Mouse (Mus musculus) midbrain, embryonic 13.5 days (tissue): ENCODE results near the gene Actr1a. TPM values are rescaled to one million over a fixed set of nuclear protein-coding genes. Genes with fewer than 3 reads are reported as not detected.

Experiments used
- ATAC-seq: fragments of 200-750 bp; cut with Nextera tagmentation; 2 replicates; pipeline ENCODE4 v1.8.0; 2017; ENCODE audit warnings: mild to moderate bottlenecking, moderate TSS enrichment, moderate library complexity
- H3K27ac ChIP-seq: fragments of 300-500 bp; sonication (generic); 2 replicates; pipeline ENCODE4 v1.5.1; 2015; ENCODE audit warnings: inconsistent platforms, mild to moderate bottlenecking, moderate library complexity
- H3K27me3 ChIP-seq: fragments of 300-500 bp; sonication (generic); 2 replicates; pipeline ENCODE4 v1.6.1; 2015; ENCODE audit warnings: mild to moderate bottlenecking, inconsistent platforms
- H3K36me3 ChIP-seq: fragments of 300-500 bp; sonication (generic); 2 replicates; pipeline ENCODE4 v1.6.1; 2015; ENCODE audit warnings: mild to moderate bottlenecking, inconsistent platforms
- H3K4me1 ChIP-seq: fragments of 300-500 bp; sonication (generic); replicated peaks from 2 replicates; pipeline ENCODE4 v1.6.1; 2015; ENCODE audit warnings: inconsistent platforms
- H3K4me2 ChIP-seq: fragments of 300-500 bp; sonication (generic); replicated peaks from 2 replicates; pipeline ENCODE4 v1.6.1; 2015; ENCODE audit warnings: moderate library complexity, mild to moderate bottlenecking, inconsistent platforms
- H3K4me3 ChIP-seq: fragments of 300-500 bp; sonication (generic); replicated peaks from 2 replicates; pipeline ENCODE4 v1.5.1; 2015; ENCODE audit warnings: mild to moderate bottlenecking, inconsistent platforms
- H3K9ac ChIP-seq: fragments of 300-500 bp; sonication (generic); replicated peaks from 2 replicates; pipeline ENCODE4 v1.6.1; 2015; ENCODE audit warnings: mild to moderate bottlenecking, inconsistent platforms
- H3K9me3 ChIP-seq: fragments of 300-500 bp; sonication (generic); 2 replicates; pipeline ENCODE4 v1.6.1; 2016; ENCODE audit warnings: mild to moderate bottlenecking, inconsistent platforms
- WGBS: fragments of 180-500 bp; shearing (Covaris S2); methylation state at CpG from one replicate; pipeline ENCODE4 v1.1.7; 2015; 5-methylcytosine and 5-hydroxymethylcytosine counted together
- polyA plus RNA-seq: library from polyadenylated mRNA; unstranded; fragments of >200 nt; fragmentation: Nextera tagmentation; extraction: Ambion mirVana; gene quantifications from 2 replicates; pipeline ENCODE4 v1.2.1, GENCODE M21; 2015

Gene Actr1a
- polyA plus RNA-seq, 1 experiment from 2014 or later: 331 TPM

DNA sequence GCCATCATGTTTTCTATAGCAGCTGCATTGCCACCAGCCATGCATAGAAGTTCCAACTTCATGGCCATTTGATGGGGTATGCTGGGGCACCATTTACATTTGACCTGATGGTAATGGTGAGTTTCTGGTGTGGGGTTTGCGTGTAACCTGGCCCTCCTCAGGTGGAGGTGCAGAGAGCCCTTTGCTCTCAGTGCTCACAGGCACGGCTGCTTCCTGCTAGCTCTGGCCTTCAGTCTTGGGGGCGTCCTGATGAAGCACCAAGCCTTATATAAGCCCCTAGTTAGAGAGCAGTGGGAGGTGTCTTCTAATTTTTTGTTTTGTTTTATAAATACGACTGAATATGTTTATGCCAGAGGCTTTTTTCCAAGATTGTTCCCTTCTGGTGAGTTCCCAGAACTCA, 22.5 kb upstream of the Actr1a start:
- ATAC-seq: no peak
- Histone ChIP-seq H3K4me3 (no peak overlapping the region), H3K27ac (no peak overlapping the region), H3K9me3 (no peaks in the 10 kb centered on the region), H3K27me3 (no peaks in the 10 kb centered on the region), H3K36me3 (no peaks in the 10 kb centered on the region), H3K4me2 (no peak overlapping the region), H3K4me1 (peaks cover 34% of the 10 kb centered on the region), H3K9ac (no peak overlapping the region)
- WGBS: 87% methylated on average over 4 of the region's 4 CpGs

DNA sequence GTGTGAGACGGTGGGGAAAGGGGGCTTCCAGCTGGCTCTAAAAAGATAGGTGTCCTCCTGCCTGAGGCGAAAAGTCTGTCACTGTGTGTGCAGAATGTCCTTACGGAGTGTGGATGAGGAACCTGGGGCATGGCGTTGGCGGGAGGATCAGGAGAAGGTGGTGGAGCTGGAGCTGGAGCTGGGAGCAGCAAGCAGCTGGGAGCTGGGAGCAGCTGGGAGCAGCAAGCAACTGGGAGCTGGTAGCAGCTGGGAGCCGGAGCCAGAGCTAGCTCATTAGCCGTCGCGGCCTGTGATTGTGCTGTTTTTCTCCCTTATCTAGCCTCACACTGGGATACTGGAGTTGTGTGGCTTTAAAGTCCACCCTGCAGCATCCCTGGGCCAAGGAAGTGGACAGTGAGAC, 20.7 kb upstream of the Actr1a start:
- no peaks in the 10 kb centered on the region for H3K27me3 ChIP-seq
- no peak overlapping the region; the same call in 1 of the 2 replicates for H3K27ac ChIP-seq
- H3K36me3 ChIP-seq: no peaks in the 10 kb centered on the region
- no peak overlapping the region for H3K9ac ChIP-seq
- no peak overlapping the region for H3K4me3 ChIP-seq
- 75% methylated on average over 9 of the region's 9 CpGs for WGBS
- H3K4me2 ChIP-seq: no peak overlapping the region
- no peaks in the 10 kb centered on the region for H3K9me3 ChIP-seq
- no peak for ATAC-seq
- peaks cover 17% of the 10 kb centered on the region; the same call in 1 of the 2 replicates for H3K4me1 ChIP-seq

DNA sequence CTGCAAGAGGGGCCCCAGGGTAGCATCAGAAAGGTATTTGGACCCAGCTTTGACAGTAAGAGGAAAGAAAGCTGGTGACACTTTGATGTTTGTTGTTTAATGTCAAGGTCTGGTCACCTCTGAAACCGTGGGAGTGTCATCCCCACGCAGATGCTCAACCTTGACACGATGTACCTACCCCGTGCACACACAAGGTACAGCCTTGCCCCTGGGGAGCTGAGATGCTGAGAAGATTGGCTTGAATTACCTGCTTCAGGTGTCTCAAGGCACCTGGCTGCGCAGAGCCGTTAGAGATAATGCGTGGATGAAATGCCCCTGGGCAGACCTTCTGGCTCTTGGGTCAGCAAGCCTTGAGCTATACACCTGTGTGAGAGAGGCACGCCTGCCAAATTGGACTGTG, 18.9 kb upstream of the Actr1a start:
- H3K27ac ChIP-seq: no peak overlapping the region
- no peak overlapping the region for H3K4me2 ChIP-seq
- no peak overlapping the region for H3K9ac ChIP-seq
- no peaks in the 10 kb centered on the region for H3K27me3 ChIP-seq
- ATAC-seq: no peak
- H3K4me1 ChIP-seq: peaks cover 12% of the 10 kb centered on the region; the same call in 1 of the 2 replicates
- 97% methylated on average over 8 of the region's 8 CpGs for WGBS
- peaks cover 3% of the 10 kb centered on the region; the same call in 1 of the 2 replicates for H3K36me3 ChIP-seq
- H3K4me3 ChIP-seq: no peak overlapping the region
- H3K9me3 ChIP-seq: no peaks in the 10 kb centered on the region

DNA sequence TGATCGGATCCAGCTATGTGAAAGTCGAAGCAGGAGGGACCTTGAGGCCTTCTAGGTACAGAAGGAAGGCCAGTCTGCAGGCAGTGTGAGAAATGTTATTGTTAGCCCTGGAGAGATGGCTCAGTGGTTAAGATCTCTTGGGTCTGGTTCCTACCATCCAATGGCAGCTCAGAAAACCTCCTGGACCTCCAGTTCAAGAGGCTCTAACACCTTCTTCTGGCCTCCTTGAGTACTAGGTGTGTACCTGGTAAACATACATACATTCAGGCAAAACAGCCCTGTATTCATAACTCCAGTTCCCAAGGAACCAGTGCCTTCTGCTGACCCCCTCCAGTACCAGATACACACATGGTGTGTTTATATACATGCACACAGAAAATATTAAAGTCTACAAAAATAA, 18.4 kb upstream of the Actr1a start:
- WGBS: 100% methylated on average over 2 of the region's 2 CpGs
- Histone ChIP-seq H3K9ac (no peak overlapping the region), H3K27ac (no peak overlapping the region), H3K36me3 (peaks cover 3% of the 10 kb centered on the region; the same call in 1 of the 2 replicates), H3K4me1 (peaks cover 12% of the 10 kb centered on the region; the same call in 1 of the 2 replicates), H3K27me3 (no peaks in the 10 kb centered on the region), H3K4me3 (no peak overlapping the region), H3K4me2 (no peak overlapping the region), H3K9me3 (no peaks in the 10 kb centered on the region)
- ATAC-seq: no peak

DNA sequence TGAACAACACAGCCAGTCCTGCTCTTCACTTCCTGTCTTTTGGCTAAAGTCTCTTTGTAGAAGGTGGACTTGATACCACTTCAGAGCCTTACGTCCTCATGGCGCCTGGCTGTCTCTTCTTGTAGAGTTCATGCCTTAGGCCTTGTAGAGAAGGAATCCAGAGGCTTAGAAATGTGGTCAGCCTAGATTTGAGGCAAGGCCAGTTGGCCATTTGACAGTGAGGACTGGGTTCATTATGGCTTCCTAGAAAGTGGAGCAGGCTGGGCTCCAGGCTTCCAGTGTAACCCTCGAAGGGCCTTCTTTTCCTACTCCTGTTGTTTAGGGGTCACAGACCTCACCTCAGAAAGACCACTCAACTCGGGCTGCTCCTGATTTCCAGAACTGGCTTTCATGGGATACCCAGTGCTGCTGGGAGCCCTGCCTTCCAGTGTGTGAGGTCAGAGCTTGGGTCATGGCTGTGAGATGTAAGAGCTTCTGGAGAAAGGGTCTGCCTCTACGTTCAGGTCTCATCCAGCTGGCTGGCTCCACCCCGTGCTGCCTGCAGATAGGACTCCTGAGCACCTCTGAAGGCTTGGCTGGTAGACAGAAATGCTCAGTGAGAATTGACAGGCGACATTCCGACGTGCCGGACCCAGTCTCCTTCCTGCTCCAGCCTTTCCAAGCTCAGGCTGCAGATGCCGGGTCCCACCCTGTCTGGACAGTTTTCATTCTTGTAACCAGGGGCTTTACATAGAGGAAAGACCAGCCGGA, 16.7 kb upstream of the Actr1a start:
- Histone ChIP-seq H3K9ac (no peak overlapping the region), H3K4me1 (peaks cover 13% of the 10 kb centered on the region; the same call in 1 of the 2 replicates), H3K27me3 (no peaks in the 10 kb centered on the region), H3K36me3 (peaks cover 11% of the 10 kb centered on the region; the same call in 1 of the 2 replicates), H3K27ac (no peak overlapping the region), H3K9me3 (no peaks in the 10 kb centered on the region), H3K4me2 (no peak overlapping the region), H3K4me3 (no peak overlapping the region)
- WGBS: 91% methylated on average over 12 of the region's 12 CpGs
- ATAC-seq: no peak

DNA sequence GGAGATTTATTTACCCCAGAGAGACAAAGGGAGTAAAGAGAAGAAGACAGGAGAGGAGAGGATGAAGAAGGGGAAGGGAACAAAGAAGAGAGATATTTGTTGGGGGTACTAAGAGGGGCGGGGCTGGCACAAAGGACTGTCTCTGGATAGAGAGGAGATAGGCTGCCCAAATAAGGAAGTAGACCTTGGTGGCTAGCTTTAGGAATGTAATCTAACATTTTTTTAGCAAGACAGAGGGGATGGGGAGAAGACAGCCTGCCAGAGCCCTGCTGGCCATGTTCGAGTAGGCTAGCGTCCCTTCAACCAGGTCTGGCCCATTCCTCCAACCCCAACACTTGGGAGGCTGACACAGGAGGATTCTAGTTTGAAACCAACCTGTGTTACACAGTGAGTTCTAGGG, 14.0 kb upstream of the Actr1a start:
- Histone ChIP-seq H3K27ac (no peak overlapping the region), H3K4me1 (peaks cover 5% of the 10 kb centered on the region; the same call in 1 of the 2 replicates), H3K27me3 (no peaks in the 10 kb centered on the region), H3K4me3 (no peak overlapping the region), H3K4me2 (no peak overlapping the region), H3K9me3 (no peaks in the 10 kb centered on the region), H3K36me3 (peaks cover 36% of the 10 kb centered on the region), H3K9ac (no peak overlapping the region)
- WGBS: 85% methylated on average over 3 of the region's 3 CpGs
- ATAC-seq: no peak

DNA sequence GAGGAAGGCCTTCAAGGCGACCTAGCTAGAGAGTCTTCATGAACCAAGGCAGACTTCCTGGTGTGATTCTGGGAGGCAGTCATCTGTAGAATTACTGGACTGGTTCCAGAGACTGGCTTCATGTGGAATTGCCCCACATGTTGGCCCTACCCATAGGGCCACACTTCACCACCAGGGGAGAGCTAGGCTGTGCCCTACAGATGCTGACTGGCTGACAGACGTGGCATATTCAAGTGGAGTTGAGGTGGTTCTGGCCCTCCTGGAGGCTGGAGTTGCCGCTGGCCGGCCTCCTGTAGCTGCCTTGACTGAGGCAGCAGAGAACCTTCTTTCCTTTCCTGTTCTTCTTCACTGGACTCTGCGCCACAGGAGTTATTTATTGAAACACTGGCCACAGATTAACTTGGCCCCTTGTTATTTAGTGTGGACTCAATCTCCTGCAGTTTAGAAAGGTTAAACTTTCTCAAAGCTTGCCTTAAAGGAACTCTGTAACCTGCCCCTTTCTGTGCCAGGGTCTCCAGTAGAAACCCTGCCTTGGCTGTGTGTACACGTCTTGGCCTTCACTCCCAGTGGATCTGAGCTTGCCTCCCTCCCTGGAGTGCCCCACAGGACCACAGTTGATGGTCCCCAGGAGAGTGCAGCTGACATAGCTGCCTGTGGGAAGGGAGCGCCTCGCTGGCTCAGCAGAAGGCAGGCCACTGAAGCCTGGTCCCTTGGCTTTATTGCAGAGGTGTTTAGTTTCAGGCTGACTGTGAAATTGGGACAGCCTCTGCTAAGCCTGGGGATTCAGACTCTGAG, 11.2 kb upstream of the Actr1a start:
- no peak overlapping the region; the same call in 1 of the 2 replicates for H3K9ac ChIP-seq
- no peak overlapping the region for H3K4me3 ChIP-seq
- H3K4me2 ChIP-seq: no peak overlapping the region
- 85% methylated on average over 8 of the region's 8 CpGs for WGBS
- H3K27me3 ChIP-seq: no peaks in the 10 kb centered on the region
- no peak for ATAC-seq
- H3K36me3 ChIP-seq: peaks cover 56% of the 10 kb centered on the region
- no peaks in the 10 kb centered on the region for H3K9me3 ChIP-seq
- H3K4me1 ChIP-seq: peaks cover 5% of the 10 kb centered on the region; the same call in 1 of the 2 replicates
- no peak overlapping the region for H3K27ac ChIP-seq

DNA sequence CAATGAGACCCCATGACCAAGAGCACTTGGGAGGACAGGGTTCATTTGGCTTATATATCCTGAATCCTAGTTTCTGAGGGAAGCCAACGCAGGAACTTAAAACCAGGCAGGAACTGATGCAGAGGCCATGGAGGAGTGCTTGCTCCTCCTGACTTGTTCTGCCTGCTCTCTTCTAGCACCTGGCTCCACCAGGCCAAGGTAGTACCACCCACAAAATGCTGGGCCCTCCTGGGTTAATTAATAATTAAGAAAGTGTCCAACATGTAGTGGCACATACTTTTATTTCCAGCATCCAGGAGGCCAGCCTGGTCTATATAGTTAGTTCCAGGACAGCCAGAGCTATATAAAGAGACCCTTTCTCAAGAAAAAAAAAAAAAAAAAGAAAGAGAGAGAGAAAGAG, 8.5 kb upstream of the Actr1a start:
- Histone ChIP-seq H3K9ac (no peak overlapping the region), H3K4me2 (no peak overlapping the region), H3K27ac (no peak overlapping the region), H3K4me3 (no peak overlapping the region), H3K27me3 (no peaks in the 10 kb centered on the region), H3K4me1 (peaks cover 18% of the 10 kb centered on the region), H3K9me3 (no peaks in the 10 kb centered on the region), H3K36me3 (peaks cover 61% of the 10 kb centered on the region)
- WGBS: 96% methylated on average over 1 of the region's 1 CpGs
- no peak for ATAC-seq

DNA sequence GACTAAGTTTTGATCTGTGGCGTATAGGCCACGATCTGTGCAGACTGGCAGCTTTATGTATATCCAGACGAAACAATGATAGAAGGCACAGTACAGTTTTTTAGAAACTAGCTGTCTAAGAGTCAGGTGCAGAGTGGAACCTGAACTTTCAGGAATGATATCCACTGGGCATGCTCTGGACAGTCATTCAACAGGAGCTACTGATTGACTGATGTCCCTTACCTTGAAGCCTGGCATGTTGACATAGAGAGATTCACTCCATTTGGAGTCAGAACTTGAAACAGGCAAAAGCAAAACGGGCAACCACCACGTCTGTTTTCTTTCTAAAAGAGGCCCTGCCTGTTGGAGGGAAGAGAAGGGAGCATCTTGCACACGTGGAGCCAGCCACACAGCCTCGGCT, 5.0 kb upstream of the Actr1a start:
- H3K27me3 ChIP-seq: no peaks in the 10 kb centered on the region
- no peak overlapping the region for H3K4me3 ChIP-seq
- peaks cover 37% of the 10 kb centered on the region for H3K4me1 ChIP-seq
- H3K9me3 ChIP-seq: no peaks in the 10 kb centered on the region
- no peak overlapping the region for H3K27ac ChIP-seq
- no peak for ATAC-seq
- H3K9ac ChIP-seq: no peak overlapping the region
- no peak overlapping the region for H3K4me2 ChIP-seq
- 93% methylated on average over 7 of the region's 7 CpGs for WGBS
- H3K36me3 ChIP-seq: peaks cover 36% of the 10 kb centered on the region

DNA sequence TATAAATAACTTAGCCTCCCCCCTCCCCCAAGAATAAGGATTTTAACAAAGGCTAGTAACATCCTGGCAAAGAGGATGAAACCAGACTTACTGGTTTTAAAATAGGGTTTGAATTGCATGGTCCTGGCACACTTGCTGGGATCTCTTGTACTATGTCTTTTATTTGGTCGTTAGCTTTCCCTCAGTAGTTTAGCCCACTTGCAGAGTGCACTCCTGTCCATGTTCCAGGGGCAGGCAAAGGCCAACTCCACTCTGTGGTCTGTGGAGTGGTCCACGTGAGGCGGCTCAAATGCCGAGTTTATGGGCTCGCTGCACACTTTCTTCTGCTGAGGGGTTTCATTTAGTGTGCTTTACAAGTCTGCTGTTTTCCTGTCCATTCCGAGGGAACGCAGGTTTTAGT, 4.3 kb upstream of the Actr1a start:
- Histone ChIP-seq H3K36me3 (peaks cover 30% of the 10 kb centered on the region), H3K27me3 (no peaks in the 10 kb centered on the region), H3K9ac (0 out of 2 replicates have a peak overlapping the region, but pooled peaks have one; percentile 19), H3K9me3 (no peaks in the 10 kb centered on the region), H3K4me3 (no peak overlapping the region), H3K4me1 (peaks cover 37% of the 10 kb centered on the region), H3K27ac (no peak overlapping the region), H3K4me2 (no peak overlapping the region)
- ATAC-seq: no peak
- WGBS: 88% methylated on average over 7 of the region's 7 CpGs

DNA sequence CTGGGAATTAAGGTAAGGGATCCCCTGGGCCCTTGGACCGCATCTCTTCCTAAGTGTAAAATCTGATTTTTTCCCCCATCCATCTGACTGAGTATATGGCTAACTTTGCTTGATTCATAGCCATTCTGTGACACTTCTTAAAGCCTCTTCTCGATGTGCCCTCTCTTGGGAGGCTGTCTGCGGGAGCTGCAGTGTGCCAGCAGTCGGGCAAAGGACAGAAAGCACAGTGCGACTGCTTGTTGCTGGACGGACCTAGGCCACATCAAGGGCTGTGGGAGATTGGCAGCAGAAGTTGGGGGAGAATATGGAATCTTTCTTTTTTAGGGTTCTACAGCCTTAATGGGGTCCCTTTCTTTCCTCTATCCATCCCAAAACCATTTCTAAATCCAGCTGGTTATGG, 3.8 kb upstream of the Actr1a start:
- H3K36me3 ChIP-seq: peaks cover 27% of the 10 kb centered on the region
- H3K4me3 ChIP-seq: no peak overlapping the region
- H3K9me3 ChIP-seq: no peaks in the 10 kb centered on the region
- no peak for ATAC-seq
- no peak overlapping the region; the same call in 1 of the 2 replicates for H3K4me2 ChIP-seq
- H3K9ac ChIP-seq: 0 out of 2 replicates have a peak overlapping the region, but pooled peaks have one; percentile 21
- no peaks in the 10 kb centered on the region for H3K27me3 ChIP-seq
- no peak overlapping the region for H3K27ac ChIP-seq
- WGBS: 74% methylated on average over 6 of the region's 6 CpGs
- H3K4me1 ChIP-seq: peaks cover 39% of the 10 kb centered on the region

DNA sequence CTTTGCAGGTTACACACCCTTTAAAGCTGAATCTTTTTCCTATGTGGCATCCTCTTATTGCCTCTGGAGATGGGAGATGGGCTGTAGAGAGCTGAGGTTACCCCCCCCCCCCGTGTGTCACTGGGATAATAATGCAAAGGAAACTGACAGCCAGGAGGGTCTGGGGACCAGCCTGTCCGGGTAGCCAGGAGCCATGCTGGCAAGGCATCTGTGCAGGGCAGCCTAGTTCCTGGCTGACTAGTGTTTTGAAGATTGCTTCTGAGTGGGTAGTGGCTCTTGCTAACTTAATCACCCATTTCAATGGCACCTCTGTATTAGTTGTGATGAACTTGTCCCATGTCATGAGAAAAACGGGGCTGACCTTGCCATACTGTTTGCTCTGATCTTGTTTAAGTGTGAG, 2.9 kb upstream of the Actr1a start:
- Histone ChIP-seq H3K4me1 (peaks cover 49% of the 10 kb centered on the region), H3K27me3 (no peaks in the 10 kb centered on the region), H3K9me3 (no peaks in the 10 kb centered on the region), H3K4me2 (peak overlapping the region; percentile 84), H3K27ac (no peak overlapping the region), H3K4me3 (peak overlapping the region; percentile 83), H3K36me3 (peaks cover 17% of the 10 kb centered on the region), H3K9ac (peak overlapping the region; percentile 81)
- no peak for ATAC-seq
- WGBS: 36% methylated on average over 3 of the region's 3 CpGs
